Mouse (Mus musculus): ENCODE measurements around the gene Mocs3. TPM values are rescaled to one million over a fixed set of nuclear protein-coding genes. Genes with fewer than 3 reads are reported as not detected.
A peak's percentile ranks its signal among the peaks of the same experiment; 100 is the strongest.

Gene Mocs3
- 10 to 100 TPM; 16.7 to 17.4 TPM for total RNA-seq (2021)
- long read RNA-seq, experiment 1, transcript Mocs3-201 (1 exons, 1,973 nt): major isoform, 38 of 38 reads
- long read RNA-seq, experiment 1, partial matches to known transcripts: 0 of 38 reads
- long read RNA-seq, experiment 1, other reads (novel, unspliced or antisense): 0 of 38 reads
- long read RNA-seq, experiment 2, transcript Mocs3-201 (1 exons, 1,973 nt): major isoform, 40 of 40 reads
- long read RNA-seq, experiment 2, partial matches to known transcripts: 0 of 40 reads
- long read RNA-seq, experiment 2, other reads (novel, unspliced or antisense): 0 of 40 reads

DNA sequence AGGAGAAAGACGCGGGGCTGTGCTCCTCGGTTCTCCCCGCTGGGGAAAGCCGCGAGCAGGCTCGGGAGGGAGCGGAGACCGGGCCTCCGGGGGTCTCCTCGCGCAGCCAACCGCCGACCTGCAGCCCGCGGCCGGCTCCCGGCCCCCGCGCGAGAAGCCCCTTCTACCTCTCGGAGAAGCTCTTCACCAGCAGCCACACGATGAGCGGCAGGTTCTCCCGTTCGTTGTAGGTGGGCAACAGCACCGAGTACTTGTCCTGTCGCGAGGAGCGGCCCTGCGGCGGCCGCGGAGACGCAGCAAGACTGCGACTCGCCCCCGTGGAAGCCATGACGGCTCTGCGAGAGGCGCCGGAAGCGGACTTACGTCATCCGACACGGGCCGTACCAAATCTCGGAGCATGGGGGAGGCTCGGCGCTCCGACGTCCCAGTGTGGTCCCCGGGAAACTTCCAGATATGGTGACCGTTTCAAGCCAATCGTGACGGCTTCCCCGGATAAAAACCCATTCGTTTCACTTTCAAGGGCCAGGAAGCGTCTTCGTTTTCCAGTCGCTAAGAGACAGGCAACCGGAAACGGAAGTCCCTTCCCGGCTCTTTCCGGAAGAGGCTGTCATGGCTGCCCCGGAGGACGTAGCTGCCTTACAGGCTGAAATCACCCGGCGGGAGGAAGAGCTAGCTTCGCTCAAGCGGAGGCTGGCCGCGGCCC, at the start of gene Mocs3, which contains the start of the genes Gm20716 and Dpm1:
Mocs3 (plus strand) TSS at position 597 of the 703 bp plus-strand sequence.
Gm20716 (minus strand) TSS at position 339 of the 703 bp plus-strand sequence.
Dpm1 (minus strand) TSS at position 566 of the 703 bp plus-strand sequence.
- peak; percentile 91 to 95 for DNase-seq (ENCODE audit: low spot score in 2 of 2)

DNA sequence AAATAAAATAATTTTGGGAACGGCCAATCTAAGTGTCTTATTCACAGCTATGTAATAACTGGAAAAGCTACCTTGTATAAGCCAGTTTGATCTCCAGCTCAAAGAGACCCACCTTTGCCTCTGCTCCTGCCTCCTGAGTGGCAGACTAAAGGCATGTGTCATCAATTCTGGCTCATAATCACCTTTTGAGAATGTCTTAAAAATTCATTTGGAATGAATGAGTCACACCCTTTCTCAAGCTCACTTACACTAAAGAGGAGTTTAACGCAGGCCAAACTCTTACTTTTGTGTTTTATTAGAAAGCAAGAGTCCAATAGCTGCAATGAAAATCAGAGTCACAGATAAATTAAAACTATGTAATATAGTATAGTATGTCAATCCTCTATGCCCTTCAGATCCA, 38.6 kb upstream of the Mocs3 start:
- DNase-seq (ENCODE audit: low spot score in 2 of 2): no peak

DNA sequence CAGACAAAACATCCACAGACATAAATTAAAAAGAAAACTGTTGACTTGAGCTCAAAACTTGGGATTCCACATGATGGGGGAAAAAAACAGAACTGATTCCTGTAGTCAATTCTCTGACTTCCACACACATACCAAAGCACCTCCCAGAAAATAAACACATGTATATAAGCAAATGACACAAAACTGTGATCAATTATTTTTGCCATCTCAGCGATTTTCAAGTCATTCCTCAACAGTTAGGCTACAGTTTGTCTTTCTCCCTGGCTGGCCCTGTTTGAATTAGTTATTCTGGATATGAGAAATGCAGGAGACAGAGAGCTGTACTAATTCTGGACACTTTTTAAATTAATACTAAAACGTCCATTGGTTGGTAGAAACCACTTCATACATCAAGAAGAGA, 36.7 kb upstream of the Mocs3 start:
- DNase-seq (ENCODE audit: low spot score in 2 of 2): no peak

DNA sequence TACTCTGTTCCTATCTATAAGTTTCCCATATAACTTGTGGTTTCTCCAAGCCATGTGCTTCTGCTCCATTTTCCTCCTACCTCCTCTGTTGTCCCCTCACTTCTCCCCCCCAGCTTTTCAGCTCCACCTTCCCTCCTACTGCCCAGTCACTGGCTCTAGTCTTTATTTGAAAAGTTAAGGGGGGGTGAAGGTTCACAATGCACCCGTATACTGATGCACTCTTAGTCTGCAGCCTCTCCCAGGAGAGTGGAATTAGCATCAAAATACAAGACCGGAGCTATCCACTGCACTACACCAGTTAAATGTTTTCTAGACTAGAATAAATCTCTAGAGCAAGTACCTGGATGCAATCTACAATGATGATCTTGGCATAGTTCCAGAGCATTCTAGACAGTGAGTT, 34.7 kb upstream of the Mocs3 start:
- no peak for DNase-seq (ENCODE audit: low spot score in 2 of 2)

DNA sequence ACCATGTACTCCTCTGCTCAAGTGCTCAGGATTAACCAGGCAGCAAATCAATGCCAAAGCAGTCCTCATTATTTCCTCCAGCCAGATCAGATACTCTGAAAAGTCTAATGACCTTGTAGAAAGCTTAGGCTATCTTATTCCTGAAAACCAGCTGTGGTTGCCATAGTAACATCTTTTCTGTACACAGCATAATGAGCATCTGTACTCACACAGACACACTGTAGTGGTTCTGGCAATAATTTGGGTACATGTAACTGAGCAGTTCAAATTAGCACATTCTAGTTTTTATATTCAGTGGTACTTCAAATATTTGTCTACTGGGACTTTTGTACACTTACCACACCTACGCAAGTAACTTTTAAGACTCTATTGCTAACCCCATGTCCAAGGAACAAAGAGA, 32.0 kb upstream of the Mocs3 start:
- no peak for DNase-seq (ENCODE audit: low spot score in 2 of 2)

DNA sequence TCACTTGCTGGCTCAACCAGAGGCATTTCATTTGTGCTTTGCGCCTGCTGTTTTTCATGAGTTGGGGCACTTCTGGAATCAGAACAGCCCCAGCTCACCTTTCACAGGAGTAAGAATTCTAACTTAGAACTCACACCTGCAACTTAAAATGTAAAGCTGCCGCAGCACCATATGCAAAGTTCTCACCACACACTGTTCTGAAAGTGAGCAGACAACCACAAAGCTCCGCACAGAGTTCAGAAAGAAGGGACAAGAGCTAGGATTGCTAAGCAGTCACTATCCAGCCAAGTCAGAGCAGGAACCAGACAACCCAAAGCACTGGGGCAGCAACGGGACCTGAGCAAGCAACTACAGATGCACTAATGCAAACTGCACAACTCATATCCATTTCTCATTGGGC, 30.9 kb upstream of the Mocs3 start:
- DNase-seq (ENCODE audit: low spot score in 2 of 2): no peak

DNA sequence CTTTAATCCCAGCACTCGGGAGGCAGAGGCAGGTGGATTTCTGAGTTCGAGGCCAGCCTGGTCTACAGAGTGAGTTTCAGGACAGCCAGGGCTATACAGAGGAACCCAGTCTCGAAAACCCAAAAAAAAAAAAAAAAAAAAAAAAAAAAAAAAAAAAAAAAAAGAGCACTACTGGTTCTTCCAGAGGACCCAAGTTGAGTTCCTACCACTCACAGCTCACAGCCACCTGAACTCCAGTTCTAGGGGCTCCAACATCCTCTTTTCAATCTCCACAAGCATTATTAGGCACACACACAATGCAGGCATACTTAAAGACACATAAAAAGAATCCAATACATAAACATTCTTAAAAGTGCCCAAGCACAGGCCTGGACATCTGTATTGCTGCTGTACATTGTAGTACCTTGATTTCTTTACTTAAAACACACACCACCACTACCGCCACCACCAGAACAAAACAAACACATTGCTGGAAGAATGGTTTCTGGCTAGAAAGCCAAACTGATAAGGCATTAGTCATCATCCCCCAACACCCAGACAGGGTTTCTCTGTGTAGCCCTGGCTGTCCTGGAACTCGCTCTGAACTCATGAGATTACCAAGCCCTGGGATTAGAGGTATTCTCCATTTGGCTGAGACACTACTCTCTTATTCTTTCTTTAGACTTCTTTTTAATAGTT, 30.3 kb upstream of the Mocs3 start:
- no peak for DNase-seq (ENCODE audit: low spot score in 2 of 2)

DNA sequence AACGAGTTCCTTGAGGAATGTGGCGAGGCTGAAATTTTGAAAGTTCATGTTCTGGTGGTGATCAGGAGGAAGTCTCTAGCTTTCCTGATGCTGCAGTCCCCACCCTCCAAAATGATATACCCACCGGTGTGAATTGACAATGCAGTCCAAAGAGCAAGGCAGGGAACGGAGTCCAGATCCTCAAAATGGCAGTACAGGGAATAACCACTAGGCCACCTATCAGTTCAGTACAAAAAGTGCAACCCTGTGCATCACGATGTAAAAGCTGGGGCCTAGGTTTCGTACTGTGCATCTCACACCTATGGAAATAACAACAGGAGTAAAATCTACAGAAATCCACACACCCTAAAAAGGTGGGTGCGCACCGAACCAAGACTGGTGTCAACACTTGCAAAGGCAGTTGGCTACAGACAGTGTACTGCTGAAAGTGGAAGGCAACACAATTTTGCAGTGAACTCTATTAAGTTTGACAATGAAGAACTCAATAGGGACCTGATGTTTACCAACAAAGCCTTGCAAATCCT, 25.9 kb upstream of the Mocs3 start:
- DNase-seq (ENCODE audit: low spot score in 2 of 2): peak in 1 of 2 experiments; percentile 30

DNA sequence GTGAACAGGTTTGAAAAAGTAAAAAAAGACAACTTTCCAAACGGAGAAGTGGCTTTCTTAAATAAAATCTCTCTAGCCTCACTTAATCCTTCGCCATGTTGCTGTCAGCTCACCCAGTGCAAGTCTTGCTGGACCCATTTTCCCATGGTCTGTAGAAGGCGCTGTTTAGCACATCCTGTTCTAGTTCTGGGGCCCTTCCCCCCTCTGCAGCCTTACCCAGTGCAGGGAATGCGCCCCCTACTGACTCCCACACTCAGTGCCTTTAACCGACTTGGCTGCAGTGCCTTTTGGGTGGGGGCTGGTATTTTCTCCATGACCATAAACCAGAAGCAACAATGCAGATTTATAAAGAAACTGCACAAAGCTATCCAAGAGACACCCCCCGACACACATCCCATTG, 25.2 kb upstream of the Mocs3 start:
- peak; percentile 89 to 95 for DNase-seq (ENCODE audit: low spot score in 2 of 2)

DNA sequence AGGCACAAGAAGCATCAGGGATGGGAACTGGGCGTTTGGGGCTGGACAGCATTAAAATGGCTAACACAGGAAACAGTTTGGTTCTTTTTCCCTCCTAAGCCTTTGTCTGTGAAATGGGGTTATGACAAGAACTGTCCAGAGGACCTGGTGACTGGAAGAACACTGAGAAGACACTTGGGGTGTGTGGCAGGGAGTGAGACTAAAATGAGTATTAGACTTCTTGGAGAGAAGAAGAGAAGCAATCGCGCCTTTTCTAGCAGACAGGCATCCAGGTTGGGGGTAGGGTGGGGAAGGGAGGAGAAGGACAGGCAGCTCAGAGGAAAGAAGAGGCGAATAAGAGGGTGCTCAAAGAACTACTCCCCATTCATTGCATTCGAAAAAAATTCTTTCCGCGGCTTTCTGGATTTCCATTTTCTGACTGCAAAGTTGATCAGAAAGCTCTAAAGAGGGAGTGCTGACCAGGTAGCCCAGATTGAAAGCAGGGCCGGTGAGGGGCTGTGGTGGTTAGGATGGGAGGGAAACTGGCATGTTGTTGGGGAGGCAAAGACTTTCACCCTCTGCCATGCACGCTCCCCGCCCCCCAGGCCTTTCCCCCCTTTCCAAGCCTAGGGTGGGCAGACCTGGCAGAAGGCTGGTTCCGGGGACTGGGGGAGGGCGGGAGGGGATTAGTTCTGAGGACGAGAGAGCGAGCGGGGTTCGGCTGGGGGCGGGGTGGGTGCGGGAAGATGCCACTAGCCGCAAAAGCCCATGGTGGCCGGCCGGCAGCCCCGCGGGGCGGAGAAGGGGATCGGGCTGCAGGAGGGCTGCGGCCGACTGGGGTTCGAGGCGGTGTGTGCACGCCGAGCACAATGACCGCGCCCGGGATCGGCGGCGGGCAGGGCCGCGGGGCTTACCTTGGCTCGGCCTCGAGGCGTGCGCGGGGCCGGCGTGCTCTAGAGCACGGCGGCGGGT, 24.5 kb upstream of the Mocs3 start:
- peak; percentile 30 to 40 for DNase-seq (ENCODE audit: low spot score in 2 of 2)

DNA sequence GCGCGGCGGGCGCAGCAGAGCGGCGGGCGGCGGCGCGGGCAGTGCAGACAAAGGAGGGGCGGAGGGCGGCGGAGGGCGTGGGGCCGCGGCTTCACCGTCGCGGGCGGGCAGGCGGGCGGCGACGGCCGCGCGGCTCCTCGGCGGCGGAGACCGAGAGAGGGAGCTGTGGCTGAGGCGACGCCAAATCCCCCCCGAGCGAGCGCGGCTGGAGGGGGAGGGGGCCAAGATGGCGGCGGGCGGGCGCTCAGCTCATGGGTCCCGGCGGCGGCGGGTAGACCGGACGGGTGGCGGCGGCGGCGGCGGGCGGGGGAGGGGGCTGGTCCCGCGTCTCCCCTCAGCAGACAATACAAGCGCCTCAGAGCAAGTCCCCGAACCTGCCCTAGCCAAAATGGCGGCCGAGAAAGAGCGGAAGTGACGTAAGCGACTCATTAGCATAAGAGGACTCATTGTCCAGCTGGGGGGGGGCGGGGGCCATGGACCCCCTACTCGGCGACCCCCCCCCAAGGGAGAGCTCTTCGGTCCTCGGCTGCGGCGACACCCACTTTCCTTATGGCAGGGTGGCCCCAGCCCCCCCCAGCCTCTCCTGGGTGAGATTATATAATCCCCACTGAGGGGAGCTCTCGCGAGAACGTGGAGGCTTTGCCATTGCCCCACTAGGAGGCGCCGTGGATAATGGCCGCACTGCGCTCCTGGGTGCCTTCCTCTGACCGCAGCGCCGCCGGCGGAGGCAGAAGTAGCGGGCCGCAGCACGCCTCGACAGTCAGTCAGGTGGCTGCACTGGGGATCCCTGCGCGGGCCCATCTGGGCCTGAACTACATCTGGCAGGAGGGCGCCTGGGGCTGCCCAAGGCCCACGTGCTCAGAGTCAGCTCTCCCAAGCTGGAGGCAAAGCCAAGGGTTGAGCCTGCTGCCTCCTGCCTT, 23.4 kb upstream of the Mocs3 start, which contains the start of gene Adnp:
Adnp (minus strand) TSS at position 388 of the 920 bp plus-strand sequence.
- peak; percentile 95 to 98 for DNase-seq (ENCODE audit: low spot score in 2 of 2)

DNA sequence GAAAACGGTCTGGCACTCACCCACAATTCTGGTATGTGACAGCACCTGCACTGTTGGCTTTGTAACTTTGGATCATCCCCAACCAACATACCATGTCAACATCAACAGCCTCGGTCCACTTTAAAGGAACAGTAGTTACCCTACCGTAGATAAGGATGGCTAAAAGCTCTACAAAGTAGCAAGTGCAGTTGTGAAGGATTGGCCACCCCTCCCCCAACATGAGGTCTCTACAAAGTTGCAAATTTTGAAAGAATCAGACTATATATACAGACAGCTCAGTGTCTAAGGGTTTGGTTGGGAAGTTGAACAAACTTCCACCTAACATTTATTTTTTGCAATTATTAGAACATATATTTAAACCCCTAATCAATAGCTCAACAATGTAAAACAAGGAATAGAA, 22.5 kb upstream of the Mocs3 start:
- DNase-seq (ENCODE audit: low spot score in 2 of 2): peak in 1 of 2 experiments; percentile 22

DNA sequence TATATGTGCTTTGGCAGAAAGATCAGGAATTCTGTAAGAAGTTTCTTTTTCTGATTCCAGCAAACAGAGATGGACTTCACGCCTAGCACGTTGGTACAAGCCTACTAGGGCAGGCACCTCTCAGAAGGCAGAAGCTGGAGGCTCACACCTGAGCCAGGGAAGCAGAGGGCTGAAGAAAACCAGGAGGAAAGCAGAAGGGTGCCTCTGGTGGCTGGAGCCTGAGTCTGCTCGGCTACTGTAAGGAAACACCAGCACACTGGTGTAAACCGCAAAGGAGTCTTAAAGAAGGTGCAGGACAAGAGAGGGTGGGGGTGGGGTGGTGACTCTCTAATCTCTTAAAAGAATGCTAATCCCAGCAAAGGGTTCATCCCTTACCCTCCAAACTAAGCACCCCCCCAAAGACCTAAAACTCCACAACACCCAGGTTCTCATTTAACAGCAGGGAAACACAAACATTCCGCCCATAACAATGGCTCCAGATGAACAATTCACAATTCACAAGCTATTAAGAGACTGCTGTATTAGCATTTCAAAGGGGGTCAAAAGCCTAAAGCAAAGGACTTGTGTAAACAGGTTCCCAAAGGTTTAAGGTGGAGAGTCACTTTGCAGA, 16.5 kb upstream of the Mocs3 start:
- DNase-seq (ENCODE audit: low spot score in 2 of 2): no peak

DNA sequence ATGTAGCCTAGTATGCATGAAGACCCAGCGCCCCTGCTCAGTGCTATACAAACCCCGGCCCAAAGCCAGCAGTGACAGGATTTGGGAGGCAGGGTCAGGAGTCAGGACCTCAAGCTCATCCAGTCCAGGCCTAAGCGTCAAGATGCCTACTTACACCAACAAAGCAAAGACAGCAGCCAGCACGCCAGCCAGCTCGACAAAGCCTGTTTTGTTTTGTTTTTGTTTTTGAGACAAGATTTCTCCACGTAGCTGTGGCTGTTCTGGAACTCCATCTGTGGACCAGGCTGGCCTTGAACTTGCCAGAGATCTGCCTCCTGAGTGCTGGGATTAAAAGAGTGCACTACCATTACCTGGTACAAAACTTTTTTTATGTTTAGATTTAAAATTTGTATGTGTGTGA, 7.1 kb upstream of the Mocs3 start:
- no peak for DNase-seq (ENCODE audit: low spot score in 2 of 2)

DNA sequence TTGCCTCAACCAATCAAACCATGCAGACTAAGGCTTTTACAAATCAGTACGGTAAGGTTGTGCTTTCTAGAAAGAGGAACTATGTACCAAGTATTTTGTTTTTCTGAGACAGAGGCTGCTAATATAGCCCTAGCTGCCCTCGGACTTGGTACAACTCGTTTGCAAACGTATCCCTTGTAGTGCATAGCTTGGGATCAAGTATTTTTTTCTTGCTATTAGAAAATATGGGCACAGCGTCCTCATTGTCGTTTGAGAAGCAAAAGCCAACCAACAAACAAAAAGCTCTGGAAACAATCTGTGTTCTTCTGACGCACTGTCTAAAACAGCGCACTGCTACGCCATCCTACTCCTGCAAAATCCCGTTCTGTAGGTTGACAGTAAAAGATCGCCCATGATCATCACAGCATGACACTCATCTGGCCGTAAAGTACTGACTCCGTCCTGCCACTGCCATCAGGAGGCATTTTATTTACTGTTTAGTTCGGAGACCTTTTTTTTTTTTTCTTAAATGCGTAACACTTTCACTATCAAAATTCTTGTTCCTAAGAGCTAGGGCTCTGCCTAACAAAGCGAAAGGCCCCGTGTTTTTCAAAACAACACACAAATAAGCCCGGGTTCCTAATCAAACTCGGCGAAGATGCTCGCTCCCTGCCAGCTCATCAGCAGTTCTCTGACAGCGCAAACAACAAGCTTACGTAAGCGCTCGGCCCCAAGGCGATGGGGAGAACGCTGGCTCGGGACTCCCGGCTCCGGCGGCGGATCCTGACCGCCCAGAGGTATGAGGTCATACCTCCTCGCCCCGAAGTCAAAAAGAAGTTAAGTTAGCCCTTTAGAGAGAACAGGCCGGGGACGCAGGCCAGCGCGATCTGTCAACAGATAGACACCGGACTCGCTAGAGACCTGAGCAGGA, 1.1 kb upstream of the Mocs3 start:
- peak in 1 of 2 experiments; percentile 45 for DNase-seq (ENCODE audit: low spot score in 2 of 2)

DNA sequence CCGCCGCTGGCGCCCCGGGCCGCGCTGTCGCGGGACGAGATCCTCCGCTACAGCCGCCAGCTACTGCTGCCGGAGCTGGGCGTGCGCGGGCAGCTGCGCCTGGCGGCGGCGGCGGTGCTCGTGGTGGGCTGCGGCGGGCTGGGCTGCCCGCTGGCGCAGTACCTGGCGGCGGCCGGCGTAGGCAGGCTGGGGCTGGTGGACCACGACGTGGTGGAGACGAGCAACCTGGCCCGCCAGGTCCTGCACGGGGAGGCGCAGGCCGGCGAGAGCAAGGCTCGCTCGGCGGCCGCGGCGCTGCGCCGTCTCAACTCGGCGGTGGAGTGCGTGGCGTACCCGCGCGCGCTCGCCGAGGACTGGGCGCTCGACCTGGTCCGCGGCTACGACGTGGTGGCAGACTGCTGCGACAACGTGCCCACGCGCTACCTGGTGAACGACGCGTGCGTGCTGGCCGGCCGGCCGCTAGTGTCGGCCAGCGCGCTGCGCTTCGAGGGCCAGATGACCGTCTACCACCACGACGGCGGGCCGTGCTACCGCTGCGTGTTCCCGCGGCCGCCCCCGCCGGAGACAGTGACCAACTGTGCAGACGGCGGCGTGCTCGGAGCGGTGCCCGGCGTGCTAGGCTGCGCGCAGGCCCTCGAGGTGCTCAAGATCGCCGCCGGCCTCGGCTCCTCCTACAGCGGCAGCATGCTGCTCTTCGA, 500 bp downstream of the Mocs3 start:
- no peak for DNase-seq (ENCODE audit: low spot score in 2 of 2)

DNA sequence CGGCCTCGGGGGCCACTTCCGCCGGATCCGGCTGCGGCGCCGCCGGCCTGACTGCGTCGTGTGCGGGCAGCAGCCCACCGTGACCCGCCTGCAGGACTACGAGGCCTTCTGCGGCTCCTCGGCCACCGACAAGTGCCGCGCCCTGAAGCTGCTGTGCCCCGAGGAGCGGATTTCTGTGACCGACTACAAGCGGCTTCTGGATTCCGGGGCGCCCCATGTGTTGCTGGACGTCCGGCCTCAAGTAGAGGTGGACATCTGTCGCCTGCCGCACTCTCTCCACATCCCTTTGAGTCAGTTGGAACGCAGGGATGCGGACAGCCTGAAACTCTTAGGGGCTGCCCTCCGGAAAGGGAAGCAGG, 1.0 kb downstream of the Mocs3 start:
- DNase-seq (ENCODE audit: low spot score in 2 of 2): no peak
